Mouse (Mus musculus): ENCODE measurements at regions not wholly inside any gene's neighbourhood (a gene's known extent, or its start where the extent isn't known, plus 50 kb on each side); places are given as distances from the start of the nearest gene placed in this dataset.

GRCm38 (mm10) chr8:103808580-103808979 is 292.8 kb upstream of the Cdh5 start:
- DNase-seq (ENCODE audit: low read depth): no peak

DNA sequence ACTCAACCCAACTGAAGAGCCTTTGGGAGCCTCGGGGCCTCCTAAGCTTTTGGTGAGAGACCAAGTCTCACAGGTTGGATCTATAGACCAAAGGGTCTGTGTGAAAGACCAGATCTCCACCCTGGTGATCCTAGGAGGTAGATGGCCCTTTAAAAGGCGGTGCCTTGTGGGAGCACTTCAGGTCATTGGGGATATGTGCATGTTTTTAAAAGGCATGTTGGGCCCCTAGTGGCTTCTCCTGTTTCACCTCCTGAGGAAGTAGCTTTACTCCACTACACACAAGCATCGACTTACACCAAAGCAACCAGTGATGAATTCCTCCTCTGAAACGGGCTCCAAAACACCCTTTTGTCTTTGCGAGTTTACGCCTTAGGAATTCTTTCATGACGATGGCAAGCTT is 292.3 kb upstream of the Cdh5 start:
- no peak for DNase-seq (ENCODE audit: low read depth)

DNA sequence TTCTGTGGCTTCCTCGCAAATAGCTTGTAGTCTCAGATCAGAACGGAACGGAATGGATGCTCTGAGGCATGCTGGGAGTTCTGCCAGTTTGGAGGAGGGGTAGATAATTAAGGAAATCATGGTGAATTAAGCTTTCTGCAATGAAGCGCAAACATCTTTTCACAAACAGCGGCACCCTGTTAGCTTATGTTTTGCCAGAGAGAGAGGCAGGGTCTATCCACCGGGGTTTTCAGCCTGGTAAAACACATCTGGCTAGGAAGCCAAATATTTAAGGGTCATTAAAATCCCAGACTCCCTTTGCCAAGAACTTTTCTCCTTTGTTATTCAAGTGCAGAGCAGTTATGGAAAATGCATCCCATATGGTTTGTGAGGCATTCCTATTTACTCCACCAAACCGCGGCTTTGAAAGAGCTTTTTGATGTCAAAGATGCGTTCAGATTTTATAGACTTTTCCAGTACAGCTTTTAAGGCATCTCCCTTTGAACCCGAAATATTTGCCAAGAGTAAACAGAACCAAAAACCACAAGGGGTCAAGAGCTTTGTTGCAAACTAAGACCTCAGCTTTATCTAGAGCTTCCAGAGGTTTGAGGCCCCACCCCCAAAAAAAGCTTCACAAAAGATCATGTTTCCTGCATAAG is 287.4 kb upstream of the Cdh5 start:
- DNase-seq (ENCODE audit: low read depth): no peak

GRCm38 (mm10) chr8:103816101-103816894 is 285.1 kb upstream of the Cdh5 start:
- no peak for DNase-seq (ENCODE audit: low read depth)

DNA sequence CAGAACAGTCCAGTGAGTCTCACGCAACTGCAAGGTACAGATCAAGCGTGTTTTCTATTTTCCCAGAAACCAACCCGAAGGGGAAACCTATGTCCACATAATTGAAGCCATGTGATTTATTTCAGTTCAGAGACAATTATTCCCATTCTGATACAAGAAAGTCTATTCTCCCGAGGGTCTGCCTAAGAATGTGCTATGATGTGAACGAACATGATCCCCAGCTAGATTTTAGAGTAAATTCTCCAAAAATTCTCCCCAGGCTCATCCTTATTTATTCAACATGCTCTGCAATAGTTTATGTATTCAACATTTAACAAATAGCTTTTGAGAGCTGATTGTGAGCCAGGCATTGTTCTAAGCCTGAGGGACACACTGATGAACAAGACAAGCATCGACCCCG is 277.9 kb upstream of the Cdh5 start:
- no peak for DNase-seq (ENCODE audit: low read depth)

DNA sequence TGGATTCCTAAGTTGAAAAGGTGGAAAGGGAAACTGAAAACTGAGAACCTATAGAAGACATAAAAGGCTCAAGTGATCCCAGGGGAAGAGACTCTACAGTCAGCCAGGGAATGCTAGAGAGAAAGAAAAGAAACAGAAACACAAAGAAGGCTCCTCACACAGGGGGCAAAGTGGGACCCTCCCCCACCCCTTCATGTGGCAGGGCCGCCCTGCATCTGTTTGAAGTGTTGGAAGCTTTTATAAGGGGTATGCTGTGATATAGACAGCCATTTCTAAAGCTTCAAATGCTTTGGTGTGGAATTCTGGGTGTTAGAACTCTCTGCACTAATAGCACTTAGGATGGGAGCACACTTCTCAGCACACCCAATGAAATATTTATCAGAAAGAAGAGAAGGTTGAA is 276.7 kb upstream of the Cdh5 start:
- no peak for DNase-seq (ENCODE audit: low read depth)

DNA sequence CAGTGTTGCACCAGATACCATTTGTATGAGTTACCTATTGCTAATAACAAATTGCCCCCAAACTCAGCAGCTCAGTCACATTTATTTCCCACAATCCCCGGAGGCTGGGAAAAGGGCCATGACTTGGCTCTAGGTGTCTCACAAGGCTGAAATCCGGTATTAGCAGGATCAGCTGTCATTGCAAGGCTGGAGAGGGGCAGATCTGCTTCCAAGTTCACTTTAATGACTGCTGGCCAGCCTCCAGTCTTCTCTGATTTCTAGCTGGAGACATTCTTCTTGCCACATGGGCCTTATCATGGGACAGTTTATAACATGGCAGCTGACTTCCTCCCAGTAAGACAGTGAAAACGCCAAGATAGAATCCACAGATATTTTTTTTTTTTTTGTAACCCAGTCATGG is 276.1 kb upstream of the Cdh5 start:
- DNase-seq (ENCODE audit: low read depth): no peak

- no peak for DNase-seq (ENCODE audit: low read depth)
Observed at GRCm38 (mm10) chr8:103830416-103830815, 271.0 kb upstream of the Cdh5 start.

DNA sequence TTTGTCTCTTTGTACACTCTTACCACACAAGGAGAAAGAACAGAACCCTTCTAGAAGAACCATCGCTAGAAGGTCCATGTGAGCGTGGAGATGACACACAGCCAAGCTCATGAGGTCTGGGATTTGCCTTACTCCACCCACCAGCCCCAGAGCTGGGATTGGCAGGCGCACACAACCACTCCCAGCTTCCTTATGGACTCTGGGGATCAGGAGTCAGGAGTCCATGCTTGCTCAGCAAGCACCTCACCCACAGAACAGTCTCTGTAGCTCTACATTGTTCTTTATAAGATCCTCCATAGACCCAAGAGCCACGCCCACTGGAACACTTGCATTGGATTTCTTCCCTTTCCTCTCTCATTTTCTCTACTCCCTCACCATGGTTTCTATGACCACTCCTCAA is 261.4 kb upstream of the Cdh5 start:
- DNase-seq (ENCODE audit: low read depth): no peak

- no peak for DNase-seq (ENCODE audit: low read depth)
Observed at GRCm38 (mm10) chr8:103845964-103846363, 255.5 kb upstream of the Cdh5 start.

DNA sequence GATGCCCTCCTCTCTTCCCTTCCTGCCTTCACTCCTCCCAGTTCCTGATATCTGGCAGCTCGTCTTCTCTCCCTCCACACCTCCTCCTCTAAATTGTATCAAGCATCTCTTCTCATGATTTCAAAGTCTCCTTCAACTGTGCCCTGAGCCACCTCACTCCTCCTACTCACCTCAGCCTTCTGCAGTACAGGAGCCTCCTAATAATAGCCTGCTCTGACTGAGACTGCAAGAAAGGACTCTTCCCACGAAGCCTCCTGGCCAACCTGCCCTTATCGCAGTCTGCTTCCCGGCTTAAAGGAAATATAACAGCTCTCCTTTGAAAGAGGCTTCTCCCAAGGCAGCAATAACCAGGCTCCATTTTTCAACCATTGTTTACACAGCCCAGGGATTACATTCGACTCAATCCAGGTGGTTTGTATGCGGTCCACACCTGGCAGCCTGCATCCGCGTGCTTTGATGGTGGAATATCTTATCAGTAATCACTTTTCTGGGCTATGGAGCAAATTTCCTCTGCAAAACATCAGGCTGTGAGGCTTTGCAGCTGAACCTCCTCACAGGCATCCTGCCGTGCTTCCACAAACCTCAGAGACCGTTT is 254.9 kb upstream of the Cdh5 start:
- no peak for DNase-seq (ENCODE audit: low read depth)

GRCm38 (mm10) chr8:103849785-103850184 is 251.6 kb upstream of the Cdh5 start:
- no peak for DNase-seq (ENCODE audit: low read depth)

GRCm38 (mm10) chr8:103851286-103851685 is 250.1 kb upstream of the Cdh5 start:
- no peak for DNase-seq (ENCODE audit: low read depth)

DNA sequence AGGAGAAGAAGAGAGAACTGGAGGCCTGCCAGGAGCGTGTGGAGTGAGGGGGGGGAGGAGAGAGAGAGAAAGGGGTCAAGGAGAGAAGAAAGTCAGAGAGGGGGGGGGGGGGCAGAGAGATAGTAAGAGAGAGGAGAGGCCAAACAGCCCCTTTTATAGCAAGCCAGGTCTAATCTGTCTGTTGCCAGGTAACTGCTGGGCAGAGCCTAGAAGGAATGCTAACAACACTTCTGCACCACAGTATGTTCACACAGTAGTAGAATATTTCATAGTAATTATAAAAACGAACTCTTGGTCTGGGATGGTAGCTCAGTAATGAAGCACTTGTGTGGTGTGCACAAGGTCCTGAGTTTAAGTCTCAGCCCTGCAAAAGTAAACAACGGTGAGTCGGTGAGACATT is 248.4 kb upstream of the Cdh5 start:
- DNase-seq (ENCODE audit: low read depth): no peak

- no peak for DNase-seq (ENCODE audit: low read depth)
Observed at GRCm38 (mm10) chr8:103855291-103855690, 246.1 kb upstream of the Cdh5 start.

GRCm38 (mm10) chr8:103859130-103859529 is 242.3 kb upstream of the Cdh5 start:
- no peak for DNase-seq (ENCODE audit: low read depth)

DNA sequence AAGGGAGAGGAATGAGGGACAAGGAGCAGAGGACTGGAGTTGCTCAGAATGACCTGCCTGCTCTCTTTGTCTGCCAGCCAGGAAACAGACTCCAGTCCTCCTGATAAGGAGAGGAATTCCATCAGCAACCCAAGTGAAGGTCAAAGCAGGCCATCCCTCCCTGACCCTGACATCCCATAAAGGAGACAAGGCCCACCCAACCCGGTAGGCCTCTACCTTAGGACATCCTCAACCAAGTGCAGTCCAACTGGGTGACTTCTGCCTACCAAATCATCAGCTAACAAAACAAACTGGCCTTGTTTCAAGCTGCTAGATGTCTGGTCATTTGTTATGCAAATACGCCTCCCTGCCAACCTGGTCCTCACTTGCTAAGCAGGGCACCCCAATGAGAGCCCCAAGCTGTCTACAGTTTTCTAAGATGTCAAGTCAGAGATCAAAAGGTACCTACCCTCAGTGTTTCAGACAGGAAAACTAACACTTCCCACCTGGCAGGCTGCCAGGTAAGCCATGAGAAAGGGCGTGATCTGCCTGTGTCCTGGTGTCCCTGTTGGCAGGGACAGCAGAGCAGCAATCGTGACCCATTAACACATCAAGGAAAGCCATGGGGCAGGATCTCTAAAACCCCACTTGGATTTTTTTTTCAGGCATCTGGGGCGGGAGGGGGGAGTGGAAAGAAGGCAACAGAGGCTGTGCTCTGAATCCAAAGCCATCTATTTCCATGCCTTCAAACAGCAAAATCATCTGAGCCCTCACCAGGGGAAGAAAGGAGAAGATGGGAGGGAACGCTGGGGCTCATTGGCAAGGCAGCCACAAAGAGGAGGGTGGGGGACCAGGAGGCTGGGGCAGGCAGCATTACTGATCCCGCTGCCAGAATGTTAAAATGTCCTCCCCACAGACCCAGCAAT is 227.6 kb upstream of the Cdh5 start:
- DNase-seq (ENCODE audit: low read depth): no peak

GRCm38 (mm10) chr8:103874506-103874905 is 226.9 kb upstream of the Cdh5 start:
- no peak for DNase-seq (ENCODE audit: low read depth)

DNA sequence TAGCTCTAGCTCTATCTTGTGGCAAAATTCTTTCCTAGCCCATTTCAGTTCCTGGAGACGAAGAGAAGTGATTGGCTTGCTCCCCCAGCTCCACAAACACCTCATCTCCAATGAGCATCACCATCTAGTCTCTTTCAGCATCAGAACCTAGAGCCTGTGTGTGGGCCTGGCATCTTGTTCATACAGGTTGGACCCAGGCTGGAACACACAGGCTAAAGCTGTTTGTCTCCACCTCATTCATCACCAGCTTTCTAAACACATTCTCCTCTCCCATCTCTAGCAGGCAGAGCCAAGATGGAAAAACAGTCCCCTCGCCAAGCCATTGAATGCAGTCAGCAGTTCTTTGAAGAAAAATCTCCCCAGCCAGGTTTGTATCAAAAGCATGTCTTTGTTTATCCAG is 221.9 kb upstream of the Cdh5 start:
- DNase-seq (ENCODE audit: low read depth): no peak

- no peak for DNase-seq (ENCODE audit: low read depth)
Observed at GRCm38 (mm10) chr8:103880431-103881145, 220.8 kb upstream of the Cdh5 start.

GRCm38 (mm10) chr8:103881146-103881486 is 220.3 kb upstream of the Cdh5 start:
- DNase-seq (ENCODE audit: low read depth): no peak

All from c-Kit-positive CD71-positive TER-119-negative erythroid progenitor cells, embryonic 14.5 days (primary cell).